Mouse (Mus musculus) heart, adult 9 months (tissue): ENCODE measurements around the gene Herc6.

Source experiments
- DNase-seq, 2 experiments: peaks; one replicate each; pipeline ENCODE4 v3.0.0; 2022; ENCODE audit warnings: low spot score in 2 of 2

Herc6 gene

GRCm38 (mm10) chr6:57580881-57581548 is at the start of gene Herc6:
Gene Herc6 (plus strand): TSS chr6:57581000.
- DNase-seq, result peak; percentile 81 to 84

- no peak for DNase-seq
Observed at GRCm38 (mm10) chr6:57531011-57531410, 49.8 kb upstream of the Herc6 start.

DNA sequence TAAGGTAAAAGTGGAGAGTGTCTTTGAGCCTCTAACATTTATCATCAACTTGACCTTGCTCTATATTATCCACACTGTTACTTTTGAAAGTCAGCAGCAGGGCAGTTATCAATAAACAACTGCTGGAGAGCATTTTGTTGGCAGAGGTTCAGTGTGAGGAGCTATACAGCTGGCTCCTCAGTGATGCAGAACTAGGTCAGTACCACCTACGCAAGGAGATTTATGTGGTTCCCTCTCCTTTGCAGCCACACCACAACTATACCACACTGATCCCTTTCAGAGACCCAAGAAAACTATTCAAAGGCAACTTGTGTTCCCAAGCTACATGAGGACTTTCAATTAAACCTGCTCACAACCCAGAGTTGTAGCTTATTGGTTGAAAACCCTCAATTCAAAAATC is 49.4 kb upstream of the Herc6 start:
- DNase-seq, result no peak

GRCm38 (mm10) chr6:57532022-57532421 is 48.8 kb upstream of the Herc6 start:
- no peak for DNase-seq

GRCm38 (mm10) chr6:57533410-57533809 is 47.4 kb upstream of the Herc6 start:
- DNase-seq, result no peak

DNA sequence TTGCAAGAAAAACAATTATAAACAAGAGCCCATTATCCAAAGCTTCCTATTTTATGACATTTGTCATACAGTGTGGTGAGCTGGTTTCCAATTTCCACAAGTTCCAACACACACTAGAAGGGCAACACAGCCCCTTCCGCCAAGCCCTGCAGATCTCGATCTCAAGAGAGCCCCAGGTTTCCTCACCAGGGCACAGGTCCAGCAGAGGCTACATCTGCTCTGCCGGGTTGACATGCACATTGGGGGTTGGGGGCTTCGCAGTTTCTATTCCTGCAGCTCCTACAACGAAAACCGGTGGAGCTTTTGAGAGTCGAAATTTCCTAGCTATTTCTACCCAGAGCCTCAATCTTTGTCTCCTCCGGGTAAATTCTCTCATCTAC is 46.6 kb upstream of the Herc6 start:
- DNase-seq, result peak; percentile 18 to 21

- DNase-seq, result no peak
Observed at GRCm38 (mm10) chr6:57534611-57535286, 46.1 kb upstream of the Herc6 start.

- peak; percentile 100 for DNase-seq
Observed at GRCm38 (mm10) chr6:57535386-57535936, 45.3 kb upstream of the Herc6 start, which contains the start of gene Ppm1k. Gene Ppm1k (minus strand): TSS chr6:57535468.

GRCm38 (mm10) chr6:57535971-57536669 is 44.7 kb upstream of the Herc6 start:
- no peak for DNase-seq

GRCm38 (mm10) chr6:57537887-57538286 is 42.9 kb upstream of the Herc6 start:
- no peak for DNase-seq

DNA sequence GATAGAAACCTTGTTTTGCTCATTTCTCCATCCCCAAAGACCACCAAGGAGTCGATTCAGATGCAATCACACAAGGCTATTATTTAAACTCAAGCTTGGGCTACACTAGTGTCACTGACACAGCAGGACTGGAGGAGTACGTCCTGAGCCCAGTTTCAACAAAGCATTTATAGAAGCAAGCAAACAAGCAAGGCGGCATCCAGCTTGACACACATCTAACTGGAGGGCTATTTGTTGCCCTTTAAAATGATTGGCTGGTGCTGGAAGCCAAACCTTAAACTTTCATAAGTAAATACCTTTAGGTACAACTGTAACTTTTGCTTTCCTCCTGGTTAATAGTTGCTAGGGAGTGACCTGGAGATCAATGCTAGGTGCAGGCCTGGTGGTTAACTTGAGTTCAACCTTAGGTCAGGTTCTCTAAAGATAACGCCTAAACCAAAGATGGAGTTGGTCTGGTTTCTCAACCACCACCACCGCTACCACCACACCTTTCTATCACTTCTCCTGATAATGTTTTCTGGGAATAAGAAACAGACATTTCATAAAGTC is 39.8 kb upstream of the Herc6 start:
- no peak for DNase-seq

GRCm38 (mm10) chr6:57541737-57542335 is 39.0 kb upstream of the Herc6 start:
- DNase-seq, result no peak

DNA sequence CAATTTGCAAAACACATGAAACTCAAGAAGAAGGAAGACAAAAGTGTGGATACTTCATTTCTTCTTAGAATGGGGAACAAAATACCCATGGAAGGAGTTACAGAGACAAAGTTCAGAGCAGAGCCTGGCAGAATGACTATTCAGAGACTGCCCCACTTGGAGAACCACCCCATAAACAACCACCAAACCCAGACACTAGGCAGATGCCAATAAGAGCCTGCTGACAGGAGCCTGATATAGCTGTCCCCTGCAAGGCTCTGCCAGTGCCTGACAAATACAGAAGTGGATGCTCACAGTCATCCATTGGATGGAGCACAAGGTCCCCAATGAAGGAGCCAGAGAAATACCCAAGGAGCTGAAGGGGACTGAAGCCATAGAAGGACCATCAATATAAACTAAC is 37.2 kb upstream of the Herc6 start:
- peak; percentile 68 to 71 for DNase-seq

GRCm38 (mm10) chr6:57544866-57545265 is 35.9 kb upstream of the Herc6 start:
- DNase-seq, result peak; percentile 73 to 76

- DNase-seq, result no peak
Observed at GRCm38 (mm10) chr6:57551211-57551796, 29.5 kb upstream of the Herc6 start.

DNA sequence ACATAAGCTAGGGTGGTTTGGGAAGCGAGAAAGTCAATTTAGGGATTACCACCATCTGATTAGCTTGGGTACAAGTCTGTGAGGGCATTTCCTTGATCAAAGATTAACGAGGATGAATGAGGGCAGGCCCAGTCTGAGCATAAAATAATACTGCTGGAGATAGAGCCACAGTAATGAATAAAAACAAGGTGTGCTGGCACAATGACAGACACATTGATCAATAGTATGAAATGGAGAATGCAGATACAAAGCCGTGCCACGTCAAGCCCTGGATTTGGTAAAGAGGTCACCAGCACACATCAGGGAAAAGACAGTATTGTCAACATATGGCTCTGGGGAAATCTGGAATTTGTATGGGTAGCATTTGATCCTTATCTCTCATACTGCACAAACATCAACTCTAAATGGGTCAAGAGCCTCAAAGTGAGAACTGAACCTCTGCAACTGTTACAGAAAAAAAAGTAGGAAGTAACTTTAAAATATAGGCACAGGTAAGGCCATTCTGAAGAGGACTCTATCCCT is 22.9 kb upstream of the Herc6 start:
- DNase-seq, result no peak

- DNase-seq, result no peak
Observed at GRCm38 (mm10) chr6:57563454-57563853, 17.3 kb upstream of the Herc6 start.

DNA sequence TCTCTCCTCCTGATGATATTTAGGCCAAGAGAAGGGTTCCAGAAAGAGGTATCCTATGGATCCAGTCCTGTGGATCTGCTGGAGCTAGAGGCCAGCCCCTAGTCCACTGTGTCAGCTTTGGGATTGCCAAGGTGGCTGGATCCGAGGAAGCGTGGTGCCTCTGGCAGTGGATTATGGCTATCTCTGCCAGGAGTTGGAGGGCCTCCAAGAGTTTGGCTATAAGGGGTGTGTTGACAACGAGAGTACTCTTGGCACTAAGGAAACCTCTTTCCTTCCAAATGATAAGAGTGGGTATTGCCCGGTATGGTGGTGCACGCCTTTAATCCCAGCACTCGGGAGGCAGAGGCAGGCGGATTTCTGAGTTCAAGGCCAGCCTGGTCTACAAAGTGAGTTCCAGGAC is 15.3 kb upstream of the Herc6 start:
- peak; percentile 22 to 32 for DNase-seq

- DNase-seq, result no peak
Observed at GRCm38 (mm10) chr6:57567630-57568029, 13.2 kb upstream of the Herc6 start.

DNA sequence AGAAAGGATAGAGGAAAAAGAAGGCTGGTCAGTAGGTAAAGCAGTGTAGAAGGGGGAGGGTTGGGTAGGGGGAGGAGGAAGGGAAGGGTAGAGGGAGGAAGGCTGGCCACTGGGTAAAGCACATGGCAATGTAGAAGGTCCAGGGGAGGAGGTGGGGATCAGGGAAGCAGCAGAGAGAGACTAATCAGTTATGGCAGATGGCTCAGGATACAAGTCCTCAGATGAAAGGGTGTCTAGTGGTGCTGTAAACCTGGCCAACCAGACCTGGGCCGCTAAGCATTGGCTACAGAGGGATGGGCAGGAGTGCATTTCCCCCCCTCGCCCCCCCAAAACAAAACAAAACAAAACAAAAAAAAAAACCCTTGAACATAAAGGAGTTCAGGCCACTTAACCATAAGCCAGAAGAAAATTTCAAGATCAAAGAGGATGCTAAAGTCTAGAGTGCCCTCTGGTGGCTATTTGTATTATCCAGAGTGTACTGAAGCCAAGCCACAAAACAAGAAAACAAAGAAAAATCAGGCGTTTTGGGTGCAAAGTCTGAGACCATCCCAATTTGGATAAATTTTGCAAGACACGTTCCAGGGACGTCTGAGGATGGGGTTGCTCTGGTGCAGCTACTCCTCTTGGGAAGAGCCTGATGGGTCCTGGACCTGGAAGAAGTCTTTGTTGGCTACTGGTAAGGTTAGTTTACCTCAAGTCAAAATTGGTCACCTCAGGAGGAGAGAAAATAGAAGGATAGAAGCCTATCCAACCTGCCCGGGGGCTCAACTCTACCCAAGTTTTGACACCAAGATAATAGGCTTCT is 10.4 kb upstream of the Herc6 start:
- DNase-seq, result peak in 1 of 2 experiments; percentile 46
